Mouse (Mus musculus) fibroblast of lung, adult 2 months (primary cell): ENCODE measurements around the gene Syngr2.
"Not testable (repeated sequence)": the region's sequence is repeated elsewhere in the genome, so short reads cannot be mapped to it uniquely, and the experiment has no call there.

Source experiments
- DNase-seq: peaks from one replicate; pipeline ENCODE4 v3.0.0-alpha.2; 2011; ENCODE audit warnings: low read depth

The Syngr2 gene

GRCm38 (mm10) chr11:117813867-117814266 is 4.4 kb downstream of the Syngr2 start:
- DNase-seq: no peak

- DNase-seq: no peak
Observed at GRCm38 (mm10) chr11:117814704-117815366, 5.4 kb downstream of the Syngr2 start.

GRCm38 (mm10) chr11:117815850-117816249 is 6.4 kb downstream of the Syngr2 start:
- DNase-seq: not testable (repeated sequence)

DNA sequence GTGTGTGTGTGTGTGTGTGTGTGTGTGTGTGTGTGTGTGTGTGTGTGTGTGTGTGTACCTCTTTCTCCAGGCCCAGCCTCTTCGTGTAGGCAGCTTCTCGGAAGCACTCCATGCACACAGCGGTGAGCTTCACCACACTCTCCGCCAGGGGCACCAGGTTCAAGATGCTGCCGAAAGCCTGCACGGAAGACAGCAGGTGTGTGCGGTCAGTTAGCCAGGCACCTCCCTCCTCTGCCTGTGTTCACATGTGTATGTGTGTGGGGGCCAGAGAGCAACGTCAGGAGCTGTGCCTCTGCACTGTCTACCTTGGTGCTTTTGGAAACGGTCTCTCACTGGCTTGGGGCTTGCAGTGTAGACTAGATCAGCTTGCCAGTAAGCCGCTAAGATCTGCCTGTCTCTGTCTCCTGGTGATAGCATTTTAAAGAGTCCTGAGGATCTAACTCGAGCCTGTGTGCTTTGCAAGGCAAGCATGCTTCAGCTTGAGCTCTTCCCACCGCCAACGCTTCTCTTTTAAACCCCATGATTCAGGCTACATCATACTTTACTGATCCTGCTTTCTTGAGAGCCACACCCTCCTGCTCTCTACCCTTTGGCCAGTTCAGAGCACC is 7.0 kb downstream of the Syngr2 start:
- no peak for DNase-seq

GRCm38 (mm10) chr11:117819095-117819494 is 9.6 kb downstream of the Syngr2 start:
- DNase-seq: no peak

DNA sequence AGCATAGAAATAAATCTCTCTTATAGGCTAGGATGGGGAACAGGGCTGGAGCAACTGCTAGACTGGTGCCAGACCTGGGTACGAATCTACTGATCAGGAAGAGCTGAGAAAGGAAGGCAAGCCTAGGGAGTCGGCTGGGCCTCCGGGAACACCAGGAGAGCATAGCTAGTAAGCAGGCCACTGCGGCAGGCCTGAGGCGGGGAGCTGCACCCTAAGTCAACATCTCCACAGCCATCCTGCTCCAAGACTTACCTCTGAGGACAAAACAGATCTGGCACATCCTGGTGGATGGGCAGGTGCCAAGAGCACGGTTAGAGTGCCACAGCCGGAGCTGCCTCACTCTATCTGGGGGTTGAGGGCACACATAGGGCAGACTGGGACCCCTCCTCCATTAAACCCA is 10.7 kb downstream of the Syngr2 start:
- DNase-seq: no peak

DNA sequence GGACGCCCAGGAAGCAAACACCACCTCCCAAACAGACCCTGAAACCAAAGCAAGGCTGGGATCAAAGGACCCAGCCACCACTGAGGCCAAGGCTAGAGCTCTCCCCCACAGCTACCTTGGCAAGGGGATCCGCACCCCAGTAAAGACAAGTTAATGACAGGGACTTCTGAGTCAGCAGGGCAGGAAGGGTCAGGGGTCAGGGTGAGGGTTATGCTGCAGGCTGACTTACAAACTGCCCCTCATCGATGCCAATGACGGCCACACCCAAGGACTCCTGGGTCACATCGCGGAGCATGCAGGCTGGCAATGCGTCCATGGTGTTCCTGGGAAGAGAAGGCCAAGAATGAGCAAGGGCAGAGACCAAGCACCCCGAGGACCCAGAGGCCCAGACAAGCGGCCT is 12.4 kb downstream of the Syngr2 start:
- no peak for DNase-seq

DNA sequence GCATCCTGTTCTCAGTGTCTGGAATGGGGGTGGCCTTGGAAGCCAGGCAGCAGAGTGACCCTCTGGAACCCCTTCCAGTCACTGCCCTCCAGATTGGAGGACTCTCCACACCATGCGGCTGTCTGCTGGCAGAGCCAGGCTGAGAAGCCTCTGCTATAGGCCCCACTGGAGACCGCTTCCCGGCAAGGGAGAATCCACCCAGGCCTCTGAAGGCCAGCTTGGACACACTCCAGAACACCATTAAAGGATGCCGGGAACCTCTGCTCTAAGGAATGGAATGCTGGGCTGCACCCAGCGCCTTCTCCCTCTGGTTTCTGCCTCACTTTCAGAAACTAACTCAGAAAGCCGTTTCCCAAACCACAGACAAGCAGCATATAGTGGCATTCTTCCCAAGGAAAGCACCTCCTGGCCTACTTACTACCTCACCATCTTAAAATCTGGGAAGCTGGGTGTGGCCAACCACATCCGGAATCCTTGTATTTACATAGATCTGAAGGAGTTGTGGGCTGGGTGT is 13.3 kb downstream of the Syngr2 start:
- no peak for DNase-seq

- DNase-seq: no peak
Observed at GRCm38 (mm10) chr11:117823411-117823810, 13.9 kb downstream of the Syngr2 start.

GRCm38 (mm10) chr11:117824060-117824969 is 14.8 kb downstream of the Syngr2 start:
- peak; percentile 54 for DNase-seq

- peak; percentile 59 for DNase-seq
Observed at GRCm38 (mm10) chr11:117825333-117826101, 16.0 kb downstream of the Syngr2 start, which contains the start of the genes Afmid and Tk1. Afmid (plus strand) TSS chr11:117825924. Tk1 (minus strand) TSS chr11:117826092.

DNA sequence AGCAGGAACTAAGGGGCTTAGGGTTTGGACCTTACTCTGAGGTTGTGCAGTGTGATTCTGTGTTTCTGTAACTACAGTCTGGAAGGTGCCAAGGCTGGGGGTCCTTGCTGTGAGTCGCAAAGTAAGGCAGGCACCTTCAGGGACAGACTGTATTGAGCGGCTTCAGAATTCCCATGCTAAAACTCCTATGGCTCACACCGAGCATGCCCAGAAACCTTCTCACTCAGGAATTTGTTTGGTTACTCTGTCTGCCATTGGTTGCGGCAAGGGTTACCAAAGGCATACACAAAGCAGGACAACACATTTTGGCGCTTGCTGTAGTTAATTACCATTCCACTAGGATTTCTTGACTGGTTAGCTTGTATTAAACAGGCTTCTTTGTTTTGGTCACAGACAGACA is 16.7 kb downstream of the Syngr2 start:
- peak; percentile 51 for DNase-seq

DNA sequence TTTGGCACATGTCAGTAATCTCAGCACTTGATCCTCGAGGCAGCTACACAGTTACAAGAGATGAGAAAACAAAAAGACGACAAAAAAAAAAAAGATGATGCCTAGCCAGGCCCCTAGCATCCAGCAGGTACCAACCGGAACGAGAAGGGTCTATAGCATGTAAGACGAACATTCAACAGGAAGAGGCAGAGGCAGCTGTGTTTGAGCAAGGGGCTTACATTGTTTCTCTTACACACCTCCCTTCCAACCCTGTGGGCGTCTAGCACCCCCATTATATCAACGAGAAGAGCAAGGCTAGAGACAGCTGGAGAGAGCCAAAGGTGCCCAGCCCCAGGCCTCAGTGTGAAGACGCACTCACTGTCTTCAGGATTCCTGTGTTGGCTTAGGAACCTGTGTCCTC is 17.4 kb downstream of the Syngr2 start:
- DNase-seq: no peak

DNA sequence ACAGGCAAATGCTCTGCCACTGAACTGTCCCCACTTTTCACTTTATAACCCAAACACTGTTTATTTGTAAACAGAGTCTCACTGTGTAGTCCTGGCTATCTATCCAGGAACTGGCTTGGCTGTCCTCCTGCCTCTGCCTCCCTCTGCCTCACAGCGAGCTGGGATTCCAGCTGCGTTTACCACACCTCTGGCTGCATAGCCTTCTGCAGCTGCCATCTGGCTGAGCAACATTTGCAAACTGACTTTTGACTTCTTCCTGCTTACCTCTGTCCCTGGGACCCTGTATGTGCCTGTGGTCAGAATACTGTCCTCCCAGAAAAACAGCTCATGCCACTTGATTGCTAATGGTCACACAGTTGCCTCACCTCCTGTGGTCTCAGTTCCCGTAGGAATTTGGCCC is 17.9 kb downstream of the Syngr2 start:
- DNase-seq: no peak

DNA sequence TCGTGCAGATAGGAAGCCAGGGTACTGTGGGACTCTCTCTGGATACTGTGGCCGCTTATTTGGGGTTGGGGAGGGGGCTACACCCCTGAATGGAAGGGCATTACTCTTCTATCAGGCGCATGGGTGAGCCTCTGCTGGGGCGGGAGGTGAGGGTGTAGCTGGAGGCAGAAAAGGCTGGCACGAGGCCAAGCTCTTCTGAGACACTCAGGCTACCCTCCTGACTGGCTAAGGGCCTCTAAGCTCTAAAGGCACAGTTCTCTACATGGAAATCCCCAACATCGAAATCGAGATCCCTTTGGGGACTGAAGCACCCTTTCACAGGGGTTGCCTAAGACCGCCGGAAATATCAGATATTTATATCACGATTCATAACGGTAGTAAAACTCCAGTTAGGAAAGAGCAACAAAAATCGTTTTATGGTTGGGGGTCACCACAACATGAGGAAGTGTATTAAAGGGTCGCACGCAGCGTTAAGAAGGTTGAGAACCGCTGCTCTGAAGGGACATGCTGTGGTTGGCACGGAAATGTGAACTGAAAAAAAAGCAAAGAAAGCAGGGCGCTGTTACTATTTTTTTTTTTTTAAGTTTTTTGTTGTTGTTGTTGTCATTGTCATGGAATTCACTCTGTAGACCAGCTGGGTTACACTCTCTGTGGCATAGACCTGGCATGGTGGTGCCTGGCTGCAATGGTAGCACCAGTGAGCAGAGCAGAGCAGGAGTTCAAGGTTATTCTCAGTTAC is 18.9 kb downstream of the Syngr2 start:
- no peak for DNase-seq

- DNase-seq: no peak
Observed at GRCm38 (mm10) chr11:117828888-117829604, 19.6 kb downstream of the Syngr2 start.

DNA sequence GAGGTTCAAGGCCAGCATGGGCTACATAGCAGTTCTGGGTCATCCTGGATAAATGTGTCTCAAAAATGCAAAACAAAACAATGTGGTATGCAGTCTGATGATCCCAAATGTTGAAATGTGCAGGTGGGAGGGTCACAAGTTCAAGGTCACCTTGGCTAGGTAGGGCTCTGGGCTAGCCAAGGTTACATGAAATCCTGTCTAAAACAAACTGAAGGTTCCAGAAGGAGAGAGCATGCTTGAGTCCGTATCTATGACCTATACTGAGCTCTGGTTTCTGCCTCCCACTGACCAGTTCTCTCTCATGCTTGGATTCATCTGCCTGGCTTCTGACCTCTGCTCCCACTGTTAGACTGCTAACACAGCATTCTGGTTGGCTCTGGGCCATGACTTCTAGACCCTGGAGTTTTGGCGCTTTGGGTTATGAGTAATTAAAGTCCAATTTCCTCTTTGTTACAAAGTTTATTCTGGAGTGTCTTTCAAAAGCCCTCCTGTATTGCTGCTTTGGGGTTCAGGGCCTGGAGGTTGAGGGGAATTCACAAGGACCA is 20.3 kb downstream of the Syngr2 start:
- DNase-seq: no peak

DNA sequence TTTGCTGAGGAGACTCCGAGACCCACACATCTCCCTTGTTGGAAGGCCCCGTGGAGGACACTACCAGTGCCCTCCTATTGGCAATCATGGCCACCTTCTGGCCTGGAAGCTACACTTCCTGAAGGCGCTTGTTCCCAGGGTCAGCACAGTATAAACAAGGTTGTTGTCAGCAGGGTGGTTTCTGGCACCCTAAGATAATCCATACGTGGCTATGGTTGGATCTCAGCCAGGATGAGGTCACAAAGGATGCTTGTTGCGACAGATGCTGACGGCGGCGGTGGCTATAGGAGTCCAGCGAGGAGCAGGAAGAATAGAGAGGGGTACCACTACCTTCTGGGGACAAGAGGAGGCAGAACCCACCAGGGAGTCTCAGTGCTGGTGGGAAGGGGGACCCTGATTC is 20.9 kb downstream of the Syngr2 start:
- DNase-seq: no peak

DNA sequence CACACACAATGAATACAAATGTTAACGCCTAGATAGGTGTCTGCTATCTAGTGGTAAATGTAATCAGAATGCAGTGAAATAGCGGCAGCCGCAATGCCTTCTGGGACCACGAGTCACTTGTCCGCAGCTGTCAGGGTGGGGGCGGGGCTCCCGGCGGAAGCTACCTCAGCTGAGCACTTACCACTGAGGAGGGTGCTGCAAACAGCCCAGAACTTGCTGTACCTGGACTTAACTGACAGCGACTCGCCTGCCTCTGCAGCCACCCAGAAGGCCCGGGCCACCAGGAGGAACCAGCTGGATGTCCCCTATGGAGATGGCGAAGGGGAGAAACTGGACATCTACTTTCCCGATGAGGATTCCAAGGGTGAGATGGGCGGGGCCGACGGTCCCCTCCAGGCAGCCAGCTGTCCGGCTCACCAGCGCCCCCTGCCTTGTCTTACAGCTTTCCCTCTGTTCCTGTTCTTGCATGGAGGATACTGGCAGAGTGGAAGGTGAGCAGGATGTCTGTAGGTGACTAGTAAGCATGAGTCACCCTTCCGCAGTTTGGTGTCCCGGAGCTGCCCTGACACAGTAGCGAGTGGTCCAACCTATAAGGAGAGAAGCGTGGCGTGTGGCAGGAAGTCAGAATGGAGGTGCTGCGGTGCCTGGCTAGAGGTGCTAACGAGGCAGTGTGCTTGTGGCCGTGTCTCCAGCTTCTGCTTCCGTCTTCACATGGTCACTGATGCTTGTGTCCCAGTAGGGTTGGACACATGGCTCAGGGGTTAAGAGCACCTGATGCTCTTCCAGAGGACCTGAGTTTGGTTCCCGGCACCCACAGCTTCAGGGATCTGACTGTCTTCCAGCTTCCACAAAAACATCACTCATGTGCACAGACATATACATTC is 22.9 kb downstream of the Syngr2 start:
- no peak for DNase-seq
